Mouse (Mus musculus): Measurements from ENCODE around the gene Speg. TPM values are rescaled to one million over a fixed set of nuclear protein-coding genes. Genes with fewer than 3 reads are reported as not detected.

The Speg gene
- polyA plus RNA-seq, 1 experiment from 2014 or later, result 20.8 TPM

DNA sequence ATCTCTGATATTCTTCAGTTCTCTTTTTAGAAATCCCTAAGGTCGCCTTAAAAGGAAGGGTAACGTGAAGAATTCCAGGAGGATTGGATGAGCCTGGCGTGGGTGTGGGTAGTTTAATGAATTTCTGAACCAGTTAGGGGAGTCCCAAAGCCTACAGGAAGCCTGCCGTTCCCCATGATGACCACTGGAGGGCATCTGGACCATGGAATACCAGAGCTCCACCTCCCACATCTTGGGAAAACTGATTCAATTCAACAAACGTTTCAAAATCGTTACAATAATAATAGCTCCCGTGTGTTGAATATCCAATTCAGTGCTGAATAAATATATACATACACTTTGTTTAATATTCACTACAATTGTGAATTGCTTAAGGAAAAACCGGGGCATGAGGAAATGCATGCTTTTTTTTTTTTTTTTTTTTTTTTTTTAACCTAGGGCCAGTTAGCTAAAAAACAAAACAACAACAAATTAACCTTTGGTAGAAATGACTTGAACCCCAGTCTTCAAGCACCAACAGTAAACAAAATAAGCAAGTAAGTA is 32.2 kb upstream of the Speg start:
- Histone ChIP-seq H3K4me1 (ENCODE audit: control insufficient read depth, insufficient read depth, low read length) (peaks cover 20% of the 10 kb centered on the region), H3K27ac (ENCODE audit: low read length) (no peak overlapping the region), H3K36me3 (ENCODE audit: control insufficient read depth, insufficient read depth, low read length) (no peaks in the 10 kb centered on the region), H3K27me3 (ENCODE audit: control insufficient read depth, insufficient read depth, low read depth, low read length) (peaks cover 4% of the 10 kb centered on the region; the same call in 1 of the 2 replicates), H3K4me3 (ENCODE audit: low read depth, low read length) (no peak overlapping the region), H3K9ac (ENCODE audit: low read depth, low read length) (no peak overlapping the region), H3K9me3 (replicated peaks; ENCODE audit: control insufficient read depth, low read length, poor library complexity, severe bottlenecking) (no peaks in the 10 kb centered on the region), H3K4me2 (ENCODE audit: low read length) (no peak overlapping the region)
- 2% methylated on average over 8 of the region's 8 CpGs for WGBS
- ATAC-seq, result no peak

DNA sequence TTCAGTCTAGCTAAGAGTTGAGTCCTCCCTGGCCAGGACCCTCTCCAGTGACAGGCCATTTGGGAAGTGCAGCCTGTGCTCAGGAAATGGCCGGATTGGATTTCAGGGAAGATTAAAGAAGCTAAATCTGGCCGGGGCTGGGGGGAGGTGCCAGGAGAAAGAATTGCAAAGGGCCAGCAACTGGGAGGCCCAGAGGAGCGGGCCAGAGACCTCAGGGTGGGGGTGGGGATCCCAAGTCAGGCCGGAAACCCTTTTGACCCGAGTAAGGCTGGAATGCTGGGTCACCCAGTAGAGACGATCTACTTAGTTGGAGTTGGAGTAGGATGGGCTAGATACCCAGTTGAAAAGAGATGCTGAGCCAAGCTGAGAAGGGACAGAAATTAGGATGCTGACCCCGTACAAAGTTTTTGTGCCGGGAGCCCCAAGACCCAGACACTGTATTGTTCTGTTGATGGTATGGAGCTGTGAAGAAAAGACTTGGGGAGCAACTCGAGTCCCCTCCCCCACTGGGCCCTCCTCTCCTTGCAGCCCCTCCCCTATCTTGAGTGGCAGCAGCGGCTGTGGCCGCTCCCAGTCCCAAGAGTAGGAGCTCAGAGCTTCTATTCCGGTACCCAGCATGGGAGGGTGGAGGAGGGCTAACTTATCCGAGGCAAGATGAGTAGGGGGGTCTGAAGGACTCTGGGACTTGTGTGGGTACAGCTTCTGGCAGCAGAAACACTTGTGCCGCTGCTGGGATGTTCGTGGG is 30.6 kb upstream of the Speg start:
- Histone ChIP-seq H3K4me2 (ENCODE audit: low read length) (no peak overlapping the region; the same call in 1 of the 2 replicates), H3K27me3 (ENCODE audit: control insufficient read depth, insufficient read depth, low read depth, low read length) (peaks cover 4% of the 10 kb centered on the region; the same call in 1 of the 2 replicates), H3K9ac (ENCODE audit: low read depth, low read length) (no peak overlapping the region), H3K27ac (ENCODE audit: low read length) (no peak overlapping the region), H3K36me3 (ENCODE audit: control insufficient read depth, insufficient read depth, low read length) (no peaks in the 10 kb centered on the region), H3K4me3 (ENCODE audit: low read depth, low read length) (no peak overlapping the region), H3K9me3 (replicated peaks; ENCODE audit: control insufficient read depth, low read length, poor library complexity, severe bottlenecking) (no peaks in the 10 kb centered on the region), H3K4me1 (ENCODE audit: control insufficient read depth, insufficient read depth, low read length) (peaks cover 5% of the 10 kb centered on the region; the same call in 1 of the 2 replicates)
- ATAC-seq, result no peak
- 6% methylated on average over 15 of the region's 15 CpGs for WGBS

DNA sequence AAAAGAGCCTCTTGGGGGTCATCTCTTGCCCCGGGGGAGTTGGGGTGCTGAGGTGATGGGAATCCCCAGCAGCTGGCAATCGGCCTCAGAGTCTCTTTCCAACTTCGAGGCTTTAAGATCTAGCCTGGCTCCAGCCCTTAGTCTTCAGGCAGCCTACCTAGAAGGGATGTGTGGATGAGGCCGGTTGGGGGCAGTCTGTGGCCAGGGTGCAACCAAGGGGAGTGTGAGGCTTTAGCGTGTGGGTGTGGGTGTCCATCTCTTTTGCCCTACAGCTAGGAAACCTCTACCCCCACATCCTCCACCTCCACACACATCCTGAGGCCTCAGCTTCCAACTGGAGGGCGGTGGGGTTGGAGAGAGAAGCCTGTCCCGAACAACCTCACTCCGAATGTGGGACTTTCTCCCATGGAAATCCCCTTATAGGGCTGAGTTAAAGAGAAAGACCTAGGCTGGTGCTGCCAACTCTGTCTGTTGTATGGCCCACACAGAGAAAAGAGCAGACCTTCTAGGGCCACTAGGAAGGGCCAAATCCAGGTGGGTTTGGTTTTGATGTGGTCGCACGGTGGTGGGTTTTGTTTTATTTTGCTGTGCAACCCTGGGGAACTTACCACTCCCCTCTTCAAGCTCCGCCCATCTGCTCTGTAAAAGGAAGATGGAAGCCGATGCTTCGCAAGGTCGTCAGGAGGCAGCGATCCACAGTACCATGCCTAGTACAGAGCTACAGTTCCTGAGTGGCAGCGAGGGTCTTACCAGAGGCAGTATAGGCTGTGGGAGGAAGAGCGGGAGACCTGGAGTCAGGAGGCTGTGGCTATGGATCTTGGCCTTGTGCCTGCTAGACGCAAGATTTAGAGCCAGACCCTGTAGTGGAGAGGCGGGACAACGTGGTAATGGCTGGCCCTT is 29.8 kb upstream of the Speg start:
- no peak for ATAC-seq
- Histone ChIP-seq H3K27me3 (ENCODE audit: control insufficient read depth, insufficient read depth, low read depth, low read length) (peaks cover 4% of the 10 kb centered on the region; the same call in 1 of the 2 replicates), H3K9me3 (replicated peaks; ENCODE audit: control insufficient read depth, low read length, poor library complexity, severe bottlenecking) (no peaks in the 10 kb centered on the region), H3K36me3 (ENCODE audit: control insufficient read depth, insufficient read depth, low read length) (no peaks in the 10 kb centered on the region), H3K4me1 (ENCODE audit: control insufficient read depth, insufficient read depth, low read length) (0 out of 2 replicates have a peak, but pooled peaks cover 2% of the 10 kb centered on the region), H3K27ac (ENCODE audit: low read length) (no peak overlapping the region), H3K9ac (ENCODE audit: low read depth, low read length) (no peak overlapping the region), H3K4me2 (ENCODE audit: low read length) (no peak overlapping the region; the same call in 1 of the 2 replicates), H3K4me3 (ENCODE audit: low read depth, low read length) (no peak overlapping the region)
- WGBS, result 33% methylated on average over 20 of the region's 20 CpGs

DNA sequence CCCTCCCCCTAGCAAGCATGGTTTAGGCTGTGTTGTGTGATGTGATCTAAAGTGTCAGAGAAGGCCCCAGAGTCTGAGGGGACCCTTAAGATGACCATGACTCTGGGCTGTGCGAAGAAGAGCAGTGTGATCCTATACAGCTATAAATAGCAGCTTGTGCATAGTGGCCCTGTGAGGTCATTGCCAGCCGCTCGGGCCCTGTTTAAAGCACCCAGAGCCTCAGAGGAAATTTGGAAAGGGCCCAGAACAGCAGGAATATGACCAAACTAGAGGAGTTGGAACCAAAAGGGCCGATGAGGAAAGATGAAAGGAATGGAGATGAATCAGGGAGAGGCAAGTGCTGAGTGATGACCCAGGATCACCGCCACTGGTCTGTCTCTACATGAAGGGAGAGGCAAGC is 27.8 kb upstream of the Speg start:
- 83% methylated on average over 5 of the region's 5 CpGs for WGBS
- ATAC-seq, result no peak
- no peak overlapping the region for H3K4me2 ChIP-seq (ENCODE audit: low read length)

DNA sequence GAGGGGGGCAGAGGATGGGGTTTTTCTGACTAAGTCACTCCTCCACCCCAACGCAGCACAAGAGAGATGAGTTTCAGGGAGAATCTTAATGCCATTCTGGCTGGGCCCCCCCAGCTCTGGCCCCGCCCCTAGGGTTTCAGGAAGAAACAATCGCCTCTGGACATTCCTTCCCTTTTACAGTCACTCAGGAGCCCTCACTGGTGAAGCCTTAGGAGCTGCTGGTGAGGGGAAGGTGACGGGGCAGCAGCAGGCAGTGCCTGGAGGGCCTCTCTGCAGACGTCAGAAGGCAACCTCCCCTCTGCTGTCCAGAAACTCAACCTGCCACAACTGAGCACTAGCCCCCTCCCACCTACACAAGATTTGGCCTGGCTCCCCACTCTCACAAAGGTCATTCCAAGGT is 25.8 kb upstream of the Speg start:
- 53% methylated on average over 5 of the region's 5 CpGs for WGBS
- no peak for ATAC-seq
- no peaks in the 10 kb centered on the region for H3K4me1 ChIP-seq (ENCODE audit: control insufficient read depth, insufficient read depth, low read length)

More for the DNA sequence above, 27.8 kb upstream of the Speg start:
- no peak overlapping the region for H3K9ac ChIP-seq (ENCODE audit: low read depth, low read length)
- H3K27ac ChIP-seq (ENCODE audit: low read length), result no peak overlapping the region
- H3K27me3 ChIP-seq (ENCODE audit: control insufficient read depth, insufficient read depth, low read depth, low read length), result peaks cover 4% of the 10 kb centered on the region; the same call in 1 of the 2 replicates
- H3K4me1 ChIP-seq (ENCODE audit: control insufficient read depth, insufficient read depth, low read length), result 0 out of 2 replicates have a peak, but pooled peaks cover 2% of the 10 kb centered on the region
- no peaks in the 10 kb centered on the region for H3K36me3 ChIP-seq (ENCODE audit: control insufficient read depth, insufficient read depth, low read length)
- no peaks in the 10 kb centered on the region for H3K9me3 ChIP-seq (replicated peaks; ENCODE audit: control insufficient read depth, low read length, poor library complexity, severe bottlenecking)
- no peak overlapping the region for H3K4me3 ChIP-seq (ENCODE audit: low read depth, low read length)

DNA sequence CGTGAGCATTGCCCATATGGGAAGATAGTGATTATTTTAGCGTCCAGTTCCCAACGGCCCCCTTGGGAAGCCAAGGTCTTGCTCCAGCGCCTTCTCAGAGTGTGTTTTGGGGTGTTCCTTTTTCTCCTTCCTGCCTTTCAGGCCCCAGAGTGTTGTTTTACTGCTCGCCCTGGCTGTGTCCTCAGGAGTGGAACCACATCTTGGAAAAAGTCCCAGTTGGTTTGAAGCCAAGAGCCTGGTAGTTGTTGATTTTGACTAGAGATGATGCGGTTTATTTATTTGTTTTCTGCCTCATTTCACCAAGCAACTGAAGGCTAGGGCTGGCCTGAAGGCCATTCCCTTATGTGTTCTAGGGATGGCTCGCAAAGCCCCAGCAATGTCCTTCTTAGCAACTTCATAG is 17.8 kb upstream of the Speg start:
- H3K27ac ChIP-seq (ENCODE audit: low read length), result no peak overlapping the region
- H3K4me3 ChIP-seq (ENCODE audit: low read depth, low read length), result no peak overlapping the region
- peaks cover 26% of the 10 kb centered on the region for H3K27me3 ChIP-seq (ENCODE audit: control insufficient read depth, insufficient read depth, low read depth, low read length)
- H3K9me3 ChIP-seq (replicated peaks; ENCODE audit: control insufficient read depth, low read length, poor library complexity, severe bottlenecking), result no peaks in the 10 kb centered on the region
- H3K4me2 ChIP-seq (ENCODE audit: low read length), result no peak overlapping the region
- no peak overlapping the region for H3K9ac ChIP-seq (ENCODE audit: low read depth, low read length)
- peaks cover 4% of the 10 kb centered on the region for H3K4me1 ChIP-seq (ENCODE audit: control insufficient read depth, insufficient read depth, low read length)
- H3K36me3 ChIP-seq (ENCODE audit: control insufficient read depth, insufficient read depth, low read length), result no peaks in the 10 kb centered on the region
- 74% methylated on average over 7 of the region's 7 CpGs for WGBS
- ATAC-seq, result no peak

More for the DNA sequence above, 25.8 kb upstream of the Speg start:
- no peak overlapping the region for H3K27ac ChIP-seq (ENCODE audit: low read length)
- no peak overlapping the region for H3K4me3 ChIP-seq (ENCODE audit: low read depth, low read length)
- no peak overlapping the region for H3K4me2 ChIP-seq (ENCODE audit: low read length)
- H3K36me3 ChIP-seq (ENCODE audit: control insufficient read depth, insufficient read depth, low read length), result no peaks in the 10 kb centered on the region
- H3K9me3 ChIP-seq (replicated peaks; ENCODE audit: control insufficient read depth, low read length, poor library complexity, severe bottlenecking), result no peaks in the 10 kb centered on the region
- H3K27me3 ChIP-seq (ENCODE audit: control insufficient read depth, insufficient read depth, low read depth, low read length), result peaks cover 4% of the 10 kb centered on the region; the same call in 1 of the 2 replicates
- no peak overlapping the region for H3K9ac ChIP-seq (ENCODE audit: low read depth, low read length)

DNA sequence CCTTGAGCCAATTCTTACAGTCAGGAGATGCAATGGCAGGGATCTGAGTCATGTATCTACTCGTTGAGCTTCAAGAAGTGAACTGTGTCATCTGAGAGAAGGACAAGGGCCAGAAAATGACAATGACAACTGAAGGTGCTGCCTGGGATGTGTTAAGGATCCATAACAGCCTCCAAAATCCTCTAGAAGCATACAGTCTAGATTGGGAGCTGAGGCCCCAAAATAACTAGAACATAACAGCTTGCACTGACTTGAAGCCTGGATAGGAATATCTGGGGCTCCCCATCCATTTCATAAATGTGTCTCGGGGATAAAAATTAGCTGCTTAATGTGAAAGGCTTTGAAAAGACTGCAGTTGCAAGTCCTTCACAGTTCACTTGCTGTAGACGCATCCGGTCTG is 17.1 kb upstream of the Speg start:
- no peak for ATAC-seq
- H3K4me2 ChIP-seq (ENCODE audit: low read length), result no peak overlapping the region
- H3K9ac ChIP-seq (ENCODE audit: low read depth, low read length), result no peak overlapping the region
- WGBS, result 90% methylated on average over 4 of the region's 4 CpGs
- no peak overlapping the region for H3K4me3 ChIP-seq (ENCODE audit: low read depth, low read length)
- peaks cover 32% of the 10 kb centered on the region for H3K27me3 ChIP-seq (ENCODE audit: control insufficient read depth, insufficient read depth, low read depth, low read length)
- no peaks in the 10 kb centered on the region for H3K36me3 ChIP-seq (ENCODE audit: control insufficient read depth, insufficient read depth, low read length)
- H3K27ac ChIP-seq (ENCODE audit: low read length), result no peak overlapping the region
- H3K9me3 ChIP-seq (replicated peaks; ENCODE audit: control insufficient read depth, low read length, poor library complexity, severe bottlenecking), result no peaks in the 10 kb centered on the region
- H3K4me1 ChIP-seq (ENCODE audit: control insufficient read depth, insufficient read depth, low read length), result peaks cover 4% of the 10 kb centered on the region

DNA sequence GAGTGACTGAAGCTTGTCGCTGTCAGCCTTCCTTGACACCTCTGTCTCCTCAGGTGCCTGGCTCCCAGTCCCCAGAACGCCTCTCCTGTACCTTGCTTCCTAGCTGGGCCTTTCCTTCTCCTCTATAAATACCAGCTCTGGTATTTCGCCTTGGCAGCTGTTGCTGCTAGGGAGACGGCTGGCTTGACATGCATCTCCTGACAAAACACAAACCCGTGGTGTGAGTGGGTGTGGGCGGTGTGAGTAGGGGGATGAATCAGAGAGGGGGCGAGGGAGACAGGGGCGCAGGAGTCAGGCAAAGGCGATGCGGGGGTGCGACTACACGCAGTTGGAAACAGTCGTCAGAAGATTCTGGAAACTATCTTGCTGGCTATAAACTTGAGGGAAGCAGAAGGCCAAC is 15.8 kb upstream of the Speg start:
- H3K27ac ChIP-seq (ENCODE audit: low read length), result no peak overlapping the region
- H3K4me3 ChIP-seq (ENCODE audit: low read depth, low read length), result no peak overlapping the region
- 80% methylated on average over 13 of the region's 13 CpGs for WGBS

More for the DNA sequence above, 15.8 kb upstream of the Speg start:
- Histone ChIP-seq H3K4me1 (ENCODE audit: control insufficient read depth, insufficient read depth, low read length) (peaks cover 4% of the 10 kb centered on the region), H3K36me3 (ENCODE audit: control insufficient read depth, insufficient read depth, low read length) (no peaks in the 10 kb centered on the region), H3K27me3 (ENCODE audit: control insufficient read depth, insufficient read depth, low read depth, low read length) (peaks cover 32% of the 10 kb centered on the region), H3K4me2 (ENCODE audit: low read length) (no peak overlapping the region), H3K9me3 (replicated peaks; ENCODE audit: control insufficient read depth, low read length, poor library complexity, severe bottlenecking) (no peaks in the 10 kb centered on the region), H3K9ac (ENCODE audit: low read depth, low read length) (no peak overlapping the region)
- ATAC-seq, result no peak
